Mouse (Mus musculus): ENCODE measurements at regions not wholly inside any gene's neighbourhood (a gene's known extent, or its start where the extent isn't known, plus 50 kb on each side); places are given as distances from the start of the nearest gene placed in this dataset.

- Histone ChIP-seq H3K27me3 (no peaks in the 10 kb centered on the region), H3K9ac (no peak overlapping the region), H3K9me3 (no peaks in the 10 kb centered on the region), H3K4me1 (no peaks in the 10 kb centered on the region), H3K4me3 (no peak overlapping the region), H3K27ac (no peak overlapping the region), H3K36me3 (no peaks in the 10 kb centered on the region), H3K4me2 (no peak overlapping the region)
- 82% methylated on average over 3 of the region's 3 CpGs for WGBS
- no peak for ATAC-seq (ENCODE audit: insufficient number of reproducible peaks, low FRiP score, low TSS enrichment, low read depth)
Observed at GRCm38 (mm10) chr3:156205246-156205645, 356.3 kb upstream of the Negr1 start.

GRCm38 (mm10) chr3:156208420-156208819 lies 353.2 kb upstream of the Negr1 start:
- H3K27me3 ChIP-seq = no peaks in the 10 kb centered on the region
- H3K4me2 ChIP-seq = no peak overlapping the region
- no peaks in the 10 kb centered on the region for H3K36me3 ChIP-seq
- H3K4me1 ChIP-seq = no peaks in the 10 kb centered on the region
- no peaks in the 10 kb centered on the region for H3K9me3 ChIP-seq
- WGBS = 33% methylated on average over 1 of the region's 1 CpGs
- H3K9ac ChIP-seq = no peak overlapping the region
- no peak for ATAC-seq (ENCODE audit: insufficient number of reproducible peaks, low FRiP score, low TSS enrichment, low read depth)
- H3K4me3 ChIP-seq = no peak overlapping the region
- H3K27ac ChIP-seq = no peak overlapping the region

GRCm38 (mm10) chr3:156210827-156211226 lies 350.8 kb upstream of the Negr1 start:
- Histone ChIP-seq H3K36me3 (no peaks in the 10 kb centered on the region), H3K4me2 (no peak overlapping the region), H3K27ac (no peak overlapping the region), H3K9ac (no peak overlapping the region), H3K9me3 (no peaks in the 10 kb centered on the region), H3K4me3 (no peak overlapping the region), H3K27me3 (no peaks in the 10 kb centered on the region), H3K4me1 (no peaks in the 10 kb centered on the region)
- ATAC-seq (ENCODE audit: insufficient number of reproducible peaks, low FRiP score, low TSS enrichment, low read depth) = no peak
- WGBS = 74% methylated on average over 4 of the region's 4 CpGs

GRCm38 (mm10) chr3:156214823-156215222 lies 346.8 kb upstream of the Negr1 start:
- no peaks in the 10 kb centered on the region for H3K9me3 ChIP-seq
- H3K4me1 ChIP-seq = no peaks in the 10 kb centered on the region
- no peak overlapping the region for H3K4me2 ChIP-seq
- no peak for ATAC-seq (ENCODE audit: insufficient number of reproducible peaks, low FRiP score, low TSS enrichment, low read depth)
- no peak overlapping the region for H3K4me3 ChIP-seq
- no peak overlapping the region for H3K9ac ChIP-seq
- H3K27me3 ChIP-seq = no peaks in the 10 kb centered on the region
- H3K36me3 ChIP-seq = no peaks in the 10 kb centered on the region
- 62% methylated on average over 1 of the region's 1 CpGs for WGBS
- no peak overlapping the region for H3K27ac ChIP-seq

DNA sequence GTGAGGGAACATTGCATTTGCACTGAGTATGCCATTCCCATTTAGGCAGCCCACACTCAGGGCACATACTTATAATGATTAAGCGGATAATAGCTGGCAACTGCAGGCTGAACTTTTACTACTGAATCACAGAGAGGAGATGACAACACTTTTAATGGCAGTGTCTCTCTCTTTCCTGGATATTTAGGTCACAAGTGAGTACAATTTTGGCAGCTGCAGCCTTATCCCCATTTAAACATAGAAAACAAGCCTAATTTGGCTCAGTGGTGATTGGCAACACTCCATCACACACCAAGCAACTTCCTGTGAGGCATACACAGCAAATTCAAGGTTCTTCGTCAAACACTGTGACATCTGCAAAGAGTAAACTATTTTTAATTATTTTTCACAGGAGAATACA lies 329.5 kb upstream of the Negr1 start:
- 76% methylated on average over 2 of the region's 2 CpGs for WGBS
- Histone ChIP-seq H3K9ac (no peak overlapping the region), H3K9me3 (no peaks in the 10 kb centered on the region), H3K27ac (no peak overlapping the region), H3K4me3 (no peak overlapping the region), H3K27me3 (no peaks in the 10 kb centered on the region), H3K36me3 (no peaks in the 10 kb centered on the region), H3K4me1 (no peaks in the 10 kb centered on the region), H3K4me2 (no peak overlapping the region)
- no peak for ATAC-seq (ENCODE audit: insufficient number of reproducible peaks, low FRiP score, low TSS enrichment, low read depth)

GRCm38 (mm10) chr3:156235955-156236354 lies 325.6 kb upstream of the Negr1 start:
- Histone ChIP-seq H3K9me3 (no peaks in the 10 kb centered on the region), H3K4me1 (no peaks in the 10 kb centered on the region), H3K27ac (no peak overlapping the region), H3K27me3 (no peaks in the 10 kb centered on the region), H3K36me3 (no peaks in the 10 kb centered on the region), H3K4me3 (no peak overlapping the region), H3K9ac (no peak overlapping the region), H3K4me2 (no peak overlapping the region)
- 60% methylated on average over 4 of the region's 4 CpGs for WGBS
- no peak for ATAC-seq (ENCODE audit: insufficient number of reproducible peaks, low FRiP score, low TSS enrichment, low read depth)

- H3K4me2 ChIP-seq = no peak overlapping the region
- H3K36me3 ChIP-seq = no peaks in the 10 kb centered on the region
- H3K9me3 ChIP-seq = no peaks in the 10 kb centered on the region
- H3K27me3 ChIP-seq = no peaks in the 10 kb centered on the region
- no peak for ATAC-seq (ENCODE audit: insufficient number of reproducible peaks, low FRiP score, low TSS enrichment, low read depth)
- H3K4me3 ChIP-seq = no peak overlapping the region
- 76% methylated on average over 6 of the region's 6 CpGs for WGBS
- H3K27ac ChIP-seq = no peak overlapping the region
- no peaks in the 10 kb centered on the region for H3K4me1 ChIP-seq
- H3K9ac ChIP-seq = no peak overlapping the region
Observed at GRCm38 (mm10) chr3:156252256-156252861, 309.2 kb upstream of the Negr1 start.

- Histone ChIP-seq H3K27ac (no peak overlapping the region), H3K4me3 (no peak overlapping the region), H3K36me3 (no peaks in the 10 kb centered on the region), H3K27me3 (no peaks in the 10 kb centered on the region), H3K9me3 (no peaks in the 10 kb centered on the region), H3K9ac (no peak overlapping the region), H3K4me2 (no peak overlapping the region), H3K4me1 (no peaks in the 10 kb centered on the region)
- ATAC-seq (ENCODE audit: insufficient number of reproducible peaks, low FRiP score, low TSS enrichment, low read depth) = no peak
- WGBS = 69% methylated on average over 7 of the region's 7 CpGs
Observed at GRCm38 (mm10) chr3:156253172-156253934, 308.2 kb upstream of the Negr1 start.

DNA sequence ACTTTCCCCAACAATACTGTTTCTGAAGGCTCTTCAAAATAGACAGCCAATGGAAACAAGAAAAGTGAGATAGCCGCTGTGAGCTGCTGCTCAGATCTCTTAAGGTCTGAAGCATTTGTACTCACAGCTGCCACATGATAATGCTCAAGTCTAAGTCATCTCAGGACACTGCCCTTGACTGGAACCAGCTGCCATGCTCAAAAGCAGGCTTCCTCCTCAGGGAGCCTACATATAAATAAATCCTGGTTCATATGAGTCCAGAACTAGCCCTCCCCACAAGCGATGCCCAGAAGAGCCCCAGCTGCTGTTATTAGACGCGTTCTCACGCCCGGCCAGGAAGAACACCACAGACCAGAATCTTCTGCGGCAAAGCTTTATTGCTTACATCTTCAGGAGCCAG lies 304.9 kb upstream of the Negr1 start:
- Histone ChIP-seq H3K27ac (no peak overlapping the region), H3K4me1 (no peaks in the 10 kb centered on the region), H3K4me3 (no peak overlapping the region), H3K27me3 (no peaks in the 10 kb centered on the region), H3K36me3 (no peaks in the 10 kb centered on the region), H3K4me2 (no peak overlapping the region), H3K9ac (no peak overlapping the region), H3K9me3 (no peaks in the 10 kb centered on the region)
- WGBS = 95% methylated on average over 7 of the region's 7 CpGs
- no peak for ATAC-seq (ENCODE audit: insufficient number of reproducible peaks, low FRiP score, low TSS enrichment, low read depth)

GRCm38 (mm10) chr3:156264654-156265053 lies 296.9 kb upstream of the Negr1 start:
- Histone ChIP-seq H3K9me3 (no peaks in the 10 kb centered on the region), H3K27ac (no peak overlapping the region), H3K27me3 (no peaks in the 10 kb centered on the region), H3K4me3 (no peak overlapping the region), H3K4me1 (no peaks in the 10 kb centered on the region), H3K36me3 (no peaks in the 10 kb centered on the region), H3K9ac (no peak overlapping the region), H3K4me2 (no peak overlapping the region)
- 89% methylated on average over 6 of the region's 6 CpGs for WGBS
- peak; percentile 55; the same call in 1 of the 2 replicates for ATAC-seq (ENCODE audit: insufficient number of reproducible peaks, low FRiP score, low TSS enrichment, low read depth)

- no peak overlapping the region for H3K4me2 ChIP-seq
- no peaks in the 10 kb centered on the region for H3K36me3 ChIP-seq
- ATAC-seq (ENCODE audit: insufficient number of reproducible peaks, low FRiP score, low TSS enrichment, low read depth) = no peak
- 66% methylated on average over 4 of the region's 4 CpGs for WGBS
- H3K4me1 ChIP-seq = no peaks in the 10 kb centered on the region
- no peaks in the 10 kb centered on the region for H3K9me3 ChIP-seq
- no peak overlapping the region for H3K4me3 ChIP-seq
- no peak overlapping the region for H3K9ac ChIP-seq
- no peaks in the 10 kb centered on the region for H3K27me3 ChIP-seq
- H3K27ac ChIP-seq = no peak overlapping the region
Observed at GRCm38 (mm10) chr3:156267727-156268126, 293.9 kb upstream of the Negr1 start.

DNA sequence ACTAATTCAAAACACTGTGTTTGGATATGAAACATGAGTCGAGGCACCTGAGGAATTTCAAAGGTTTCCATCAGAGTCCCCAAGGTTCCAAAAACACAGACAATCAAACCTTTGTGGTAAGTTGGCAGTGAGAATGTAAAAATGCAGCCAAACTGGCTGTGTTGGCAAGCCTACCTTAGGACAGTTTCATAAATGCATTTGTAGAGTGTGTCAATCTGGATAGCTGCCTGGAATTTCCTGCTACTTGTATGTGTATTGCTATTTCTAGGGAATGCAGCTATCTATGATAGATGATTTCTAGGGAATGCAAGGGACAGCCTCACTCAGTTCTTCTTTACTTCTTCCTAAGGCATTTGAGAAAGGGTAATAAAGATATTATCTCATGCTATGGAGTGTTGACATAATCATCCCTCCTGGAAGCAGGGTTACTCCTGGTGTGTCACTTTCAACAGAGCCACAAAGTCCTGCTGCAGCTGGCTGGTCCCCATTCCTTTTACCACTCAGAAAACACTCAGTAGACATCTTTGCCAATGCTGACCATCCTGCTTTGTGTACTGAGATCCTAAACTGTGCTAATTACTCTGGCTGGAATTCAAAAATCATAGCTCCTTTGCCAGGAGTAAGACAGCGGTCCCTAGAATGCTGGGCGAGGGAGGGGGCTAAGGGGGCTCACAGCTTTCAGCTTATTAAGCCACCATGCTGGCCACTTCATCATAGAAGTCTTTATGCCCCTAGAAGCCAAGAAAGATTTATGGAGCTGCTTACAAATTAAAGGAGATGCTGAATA lies 261.4 kb upstream of the Negr1 start:
- Histone ChIP-seq H3K4me3 (no peak overlapping the region), H3K27me3 (no peaks in the 10 kb centered on the region), H3K36me3 (no peaks in the 10 kb centered on the region), H3K9me3 (no peaks in the 10 kb centered on the region), H3K4me2 (no peak overlapping the region), H3K4me1 (peaks cover 5% of the 10 kb centered on the region; the same call in 1 of the 2 replicates), H3K9ac (no peak overlapping the region), H3K27ac (no peak overlapping the region)
- WGBS = 32% methylated on average over 3 of the region's 3 CpGs
- ATAC-seq (ENCODE audit: insufficient number of reproducible peaks, low FRiP score, low TSS enrichment, low read depth) = peak; percentile 44; the same call in 1 of the 2 replicates
